Mouse (Mus musculus) natural killer cell, adult 2 months (primary cell): ENCODE data around the gene Axdnd1.
A peak's percentile ranks its signal among the peaks of the same experiment; 100 is the strongest.

ENCODE experiments used
- DNase-seq, 2 experiments: peaks; one replicate each; pipeline ENCODE4 v3.0.0; 2022; ENCODE audit warnings: low spot score in 2 of 2

Gene Axdnd1

GRCm38 (mm10) chr1:156420671-156421297 is at the start of gene Axdnd1:
Gene Axdnd1, minus strand, starts transcription at chr1:156421159.
- peak; percentile 87 to 89 for DNase-seq

DNA sequence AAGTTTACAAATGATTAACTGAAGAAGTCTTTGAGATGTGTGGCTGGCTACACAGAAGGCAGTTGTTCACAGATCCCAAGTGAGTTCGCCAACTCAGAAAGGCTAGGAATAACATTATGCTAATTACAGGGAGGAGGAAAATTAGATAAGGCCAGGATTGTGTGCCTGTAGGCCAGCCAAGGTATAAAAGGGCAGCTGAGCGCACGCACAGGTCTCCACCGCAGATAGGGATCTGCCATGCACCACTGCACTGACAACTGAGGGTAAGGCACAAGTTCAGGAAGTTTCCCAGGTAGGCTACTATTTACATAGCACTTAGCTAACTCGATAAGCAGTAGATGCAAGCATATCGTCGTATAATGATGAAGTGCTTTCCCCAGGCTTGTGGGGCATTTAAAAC is 49.6 kb upstream of the Axdnd1 start:
- no peak for DNase-seq

DNA sequence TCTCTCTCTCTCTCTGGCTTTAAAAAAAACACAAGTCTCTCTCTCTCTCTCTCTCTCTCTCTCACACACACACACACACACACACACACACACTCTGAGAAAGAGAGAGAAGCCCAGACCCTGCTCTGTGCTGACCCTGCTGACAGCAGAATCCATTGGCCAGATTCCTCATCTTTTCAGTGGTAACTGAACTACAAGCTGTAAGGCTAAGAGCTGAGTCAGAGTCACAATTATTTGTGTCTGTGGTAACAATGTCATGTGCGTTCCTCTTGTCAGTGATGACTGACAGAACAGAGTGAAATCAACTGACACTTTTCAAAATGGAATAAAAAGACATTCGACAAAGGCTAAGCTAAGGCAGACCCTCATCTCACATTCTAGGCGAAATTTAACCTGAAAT is 47.6 kb upstream of the Axdnd1 start:
- DNase-seq: no peak

GRCm38 (mm10) chr1:156467655-156468255 is 46.8 kb upstream of the Axdnd1 start:
- no peak for DNase-seq

GRCm38 (mm10) chr1:156464963-156465362 is 44.0 kb upstream of the Axdnd1 start:
- DNase-seq: no peak

- DNase-seq: no peak
These were observed 43.3 kb upstream of the Axdnd1 start for GRCm38 (mm10) chr1:156463981-156464853.

DNA sequence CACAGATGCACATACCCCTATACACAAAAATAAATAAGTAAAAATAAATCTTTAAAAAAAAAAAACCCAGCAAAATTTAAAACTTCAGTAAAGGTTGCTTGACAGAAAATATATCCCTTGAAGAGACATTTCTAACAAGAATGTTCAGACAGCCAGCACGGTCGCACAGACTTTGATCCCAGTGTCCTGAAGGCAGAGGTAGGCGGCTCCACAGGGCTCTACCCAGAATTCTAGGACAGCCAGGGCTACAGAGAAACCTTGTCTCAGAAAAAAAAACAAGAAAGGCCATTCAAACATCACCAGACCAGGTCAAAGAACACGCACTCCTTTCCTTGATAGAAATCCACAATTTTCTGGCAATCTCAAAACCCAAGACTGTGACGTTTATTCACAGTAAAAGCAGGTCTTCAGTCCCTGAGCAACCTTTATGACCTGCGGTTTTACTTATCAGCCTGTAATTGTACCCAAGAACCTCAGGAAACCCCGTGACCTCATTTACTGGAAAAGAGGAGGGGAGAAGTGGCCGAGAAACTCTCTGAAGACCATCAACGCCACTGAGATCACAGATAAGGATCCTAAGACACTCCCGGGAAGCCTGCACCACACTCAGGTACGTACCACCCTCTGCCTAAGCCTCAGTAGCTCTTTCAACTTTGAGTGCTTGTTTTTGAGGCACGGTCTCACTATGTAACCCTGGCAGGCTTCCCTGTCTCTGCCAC is 41.5 kb upstream of the Axdnd1 start:
- no peak for DNase-seq

DNA sequence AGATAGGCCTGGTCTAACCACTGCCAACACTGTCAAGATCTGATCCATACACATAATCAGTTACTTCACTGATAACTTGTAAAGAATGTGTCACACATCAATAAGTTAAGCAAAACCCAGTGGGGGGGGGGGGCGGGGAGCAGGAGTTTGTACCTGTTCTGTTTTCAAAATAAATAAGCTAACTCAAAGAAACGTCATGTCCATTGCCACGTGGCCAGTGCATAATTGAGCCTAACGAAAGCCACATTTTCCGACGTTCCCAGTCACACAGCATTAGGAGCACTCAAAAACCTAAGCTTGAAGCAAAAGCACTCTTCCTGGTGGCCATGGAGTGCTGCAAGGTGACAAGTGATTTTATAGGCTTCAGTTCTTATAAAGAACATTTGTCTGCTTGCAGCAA is 40.1 kb upstream of the Axdnd1 start:
- no peak for DNase-seq

- no peak for DNase-seq
These were observed 39.3 kb upstream of the Axdnd1 start for GRCm38 (mm10) chr1:156460216-156460615.

- DNase-seq: peak; percentile 30 to 69
These were observed 38.7 kb upstream of the Axdnd1 start for GRCm38 (mm10) chr1:156459690-156460089.

GRCm38 (mm10) chr1:156458391-156459060 is 37.6 kb upstream of the Axdnd1 start:
- DNase-seq: no peak

GRCm38 (mm10) chr1:156455005-156455758 is 34.2 kb upstream of the Axdnd1 start:
- no peak for DNase-seq

GRCm38 (mm10) chr1:156454384-156454783 is 33.4 kb upstream of the Axdnd1 start:
- DNase-seq: no peak

DNA sequence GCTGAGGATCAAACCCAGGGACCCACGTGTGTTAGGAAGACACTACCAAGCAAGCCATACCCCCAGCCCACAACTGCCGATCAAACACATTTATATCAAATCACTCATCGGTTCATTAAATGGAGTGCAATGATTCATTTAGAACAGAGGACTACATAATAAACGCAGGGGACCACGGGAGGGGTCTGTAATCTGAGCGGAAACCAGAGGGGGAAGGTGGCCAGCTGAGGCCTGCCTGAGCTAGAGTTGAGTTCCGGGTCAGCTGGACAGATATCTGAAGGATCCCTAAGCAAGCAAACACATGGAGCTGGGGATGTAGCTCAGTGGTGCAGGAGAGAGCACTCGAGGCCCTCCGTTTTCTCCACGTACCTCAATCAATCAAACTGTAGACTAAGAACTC is 32.9 kb upstream of the Axdnd1 start:
- no peak for DNase-seq

- DNase-seq: no peak
These were observed 29.5 kb upstream of the Axdnd1 start for GRCm38 (mm10) chr1:156450478-156450877.

DNA sequence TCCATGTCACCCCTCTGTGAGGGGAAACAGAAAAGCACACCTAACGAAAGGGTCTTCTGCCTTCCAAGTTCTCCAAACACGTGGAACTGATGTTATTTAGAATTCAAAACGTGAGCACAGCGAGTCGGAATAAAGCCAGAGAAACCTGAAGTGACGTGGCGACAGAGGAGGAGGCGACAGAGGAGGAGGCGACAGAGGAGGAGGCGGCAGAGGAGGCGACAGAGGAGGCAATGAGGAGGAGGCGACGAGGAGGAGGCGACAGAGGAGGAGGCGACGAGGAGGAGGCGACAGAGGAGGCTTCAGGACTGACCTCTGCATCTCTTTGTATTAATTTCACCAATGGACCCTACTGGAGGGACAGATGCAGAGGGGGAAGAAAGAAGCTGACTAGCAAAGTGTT is 28.7 kb upstream of the Axdnd1 start:
- DNase-seq: no peak

DNA sequence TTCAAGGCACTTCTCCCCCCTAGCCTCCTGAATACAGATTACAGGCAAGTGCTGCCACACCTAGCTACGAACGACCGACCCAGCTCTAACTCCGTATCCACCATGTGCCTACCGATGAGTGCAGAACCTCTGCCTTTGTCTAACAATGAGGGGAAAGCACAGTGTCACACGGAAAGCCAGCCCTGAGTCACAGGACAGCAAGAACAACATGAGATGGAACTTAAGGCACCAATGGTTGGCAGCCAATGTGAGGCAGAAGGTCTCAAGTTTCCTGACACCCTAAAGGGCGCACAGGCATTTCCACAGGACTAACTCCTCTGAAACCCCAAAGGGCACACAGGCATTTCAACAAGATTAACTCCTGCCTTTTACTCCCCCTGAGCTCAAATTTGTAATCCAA is 28.1 kb upstream of the Axdnd1 start:
- no peak for DNase-seq

GRCm38 (mm10) chr1:156445049-156445448 is 24.1 kb upstream of the Axdnd1 start:
- no peak for DNase-seq

DNA sequence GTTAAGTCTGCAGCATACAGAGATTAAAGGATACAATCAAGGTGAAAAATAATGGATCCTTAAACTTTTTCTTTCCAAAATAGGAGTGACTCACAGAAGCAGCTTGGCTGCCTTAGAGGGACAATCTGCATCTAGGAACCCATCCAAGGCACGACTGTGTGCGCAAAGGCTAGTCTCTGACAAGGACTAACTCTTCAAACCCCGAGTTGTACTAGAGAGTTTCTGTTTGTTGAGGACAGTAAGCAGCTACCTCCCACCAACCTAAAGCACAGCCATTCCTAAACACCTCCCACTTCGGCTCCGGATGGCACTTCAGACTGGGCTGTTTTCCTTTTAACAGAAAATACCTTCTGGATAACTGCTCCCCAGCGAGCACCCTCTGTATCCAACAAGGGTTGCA is 21.8 kb upstream of the Axdnd1 start:
- no peak for DNase-seq

DNA sequence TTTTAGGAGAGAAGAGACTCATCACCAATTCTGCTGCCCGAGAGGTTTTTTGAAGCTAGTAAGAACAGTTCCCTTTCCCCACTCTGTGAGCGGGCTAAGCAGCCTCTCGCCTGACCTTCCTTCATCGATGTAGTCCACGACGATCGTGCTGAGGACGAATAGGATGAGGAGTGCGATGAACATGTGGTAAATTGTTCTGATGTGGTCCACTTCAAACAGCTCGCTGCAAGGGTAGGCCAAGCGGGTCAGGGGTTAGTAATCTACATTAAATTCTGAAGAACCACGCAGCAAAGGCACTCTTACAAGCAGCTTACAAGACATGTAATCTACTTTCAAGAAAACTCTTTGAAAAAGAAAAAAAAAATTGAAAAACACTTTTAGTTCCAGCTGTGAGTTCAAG is 21.3 kb upstream of the Axdnd1 start:
- DNase-seq: no peak

DNA sequence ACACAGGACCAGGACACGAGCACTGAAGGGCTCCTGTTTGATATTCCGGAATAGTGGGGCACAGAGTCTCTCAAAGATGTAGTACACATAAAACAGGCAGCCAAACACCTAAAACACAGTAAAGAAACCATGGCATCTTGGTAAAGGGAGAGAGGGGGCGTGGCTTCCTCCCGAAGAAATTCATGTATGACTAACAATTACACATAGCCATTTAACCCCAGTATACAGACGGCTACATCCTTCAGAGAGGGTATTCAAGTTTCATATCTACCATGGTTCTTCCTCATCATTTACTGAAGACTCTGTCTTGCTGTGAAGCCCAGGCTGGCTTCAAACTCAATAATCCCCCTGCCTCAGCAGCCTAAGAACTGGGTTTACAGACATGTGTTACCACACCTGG is 16.8 kb upstream of the Axdnd1 start:
- DNase-seq: no peak
